In the genomic region with DNA sequence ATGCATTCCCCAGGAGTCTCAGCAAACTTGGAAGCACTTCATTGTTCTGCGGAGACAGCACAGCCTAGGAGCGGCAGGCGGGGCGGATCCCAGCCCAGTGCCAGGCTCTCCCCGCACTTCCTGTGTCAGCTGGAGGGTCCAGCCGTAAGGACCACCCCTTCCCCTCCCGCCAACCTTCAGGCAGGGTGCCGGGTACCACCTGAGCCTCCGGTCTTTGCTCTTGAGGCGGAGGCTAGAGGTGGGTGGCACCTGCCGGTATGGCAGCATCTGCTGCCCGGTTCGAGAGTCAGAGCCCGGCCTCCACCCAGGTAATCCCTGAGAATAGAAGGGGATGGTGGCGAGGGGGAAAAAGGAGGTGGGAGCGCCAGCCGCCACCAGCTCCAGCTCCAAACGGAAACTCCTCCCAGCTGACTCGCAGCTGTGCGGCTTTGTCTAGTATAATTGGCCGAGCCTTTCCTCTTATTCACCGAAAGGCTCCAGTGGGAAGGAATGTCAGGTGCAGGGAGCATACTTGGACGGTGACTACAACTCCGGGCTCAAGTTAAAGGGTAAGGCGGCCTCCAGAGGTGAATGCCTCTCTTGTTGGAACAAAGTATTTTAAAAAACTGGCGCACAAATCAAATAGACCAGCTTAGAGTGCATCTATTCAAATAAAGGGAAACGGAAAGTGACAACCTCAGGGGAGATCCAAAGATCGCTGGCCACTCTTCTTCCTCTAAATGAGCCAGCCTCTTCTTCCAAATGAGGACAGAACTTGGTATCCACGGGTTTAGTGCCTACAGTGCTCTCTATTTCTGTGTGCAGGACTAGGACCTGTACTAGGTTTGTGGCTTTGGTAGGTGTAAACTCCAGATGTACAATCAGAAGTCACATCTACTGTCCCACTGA, we compare ENCODE assay signal across 8 mouse cellular contexts.
A peak's percentile ranks its signal among the peaks of the same experiment; 100 is the strongest.
DNase-seq lines count a peak whose midpoint lies in the region; ATAC-seq and TF ChIP-seq lines count a peak whose summit lies in the region.

No protein-coding gene starts in this region.

- peak; percentile 98 for ATAC-seq in forebrain, embryonic 16.5 days

- H3K36me3 ChIP-seq in ES-E14 (ENCODE audit: control insufficient read depth, insufficient read depth, low read length, poor library complexity, severe bottlenecking) = no peaks in the 10 kb centered on the region
- H3K36me3 ChIP-seq in forebrain, embryonic 16.5 days (ENCODE audit: control insufficient read depth, insufficient read depth) = no peaks in the 10 kb centered on the region
- H3K36me3 ChIP-seq in hindbrain, embryonic 10.5 days = no peaks in the 10 kb centered on the region

- WGBS in forebrain, embryonic 16.5 days = under 1% methylated on average over 29 of the region's 29 CpGs
- 1% methylated on average over 29 of the region's 29 CpGs for WGBS in hindbrain, embryonic 10.5 days

- H3K9me3 ChIP-seq in ES-E14 (ENCODE audit: control insufficient read depth, insufficient read depth, low read depth, low read length) = no peaks in the 10 kb centered on the region
- H3K9me3 ChIP-seq in forebrain, embryonic 16.5 days (ENCODE audit: control insufficient read depth, low read length) = no peaks in the 10 kb centered on the region
- H3K9me3 ChIP-seq in hindbrain, embryonic 10.5 days = no peaks in the 10 kb centered on the region

- in situ Hi-C loops in ES-E14 (cut with MboI; ENCODE audit: low sequenced_read_pairs in 2 of 2, unreplicated experiment in 2 of 2) = no loop called here

- peak overlapping the region; percentile 79 for H3K4me2 ChIP-seq in forebrain, embryonic 16.5 days (ENCODE audit: low read length)

- peak overlapping the region; percentile 54 for H3K9ac ChIP-seq in ES-E14 (ENCODE audit: insufficient read depth, low read depth, low read length, poor library complexity, severe bottlenecking)
- peak overlapping the region; percentile 86 for H3K9ac ChIP-seq in forebrain, embryonic 16.5 days (replicated peaks; ENCODE audit: low read depth, low read length)

- TF ChIP-seq POLR2A in brain, embryonic 14.5 days (IDR thresholded peaks at IDR 0.05; ENCODE audit: borderline replicate concordance, extremely low read depth, insufficient read depth, insufficient read length, poor library complexity, severe bottlenecking) = peak; percentile 48; the same call in 1 of the 2 replicates

- H3K27ac ChIP-seq in ES-E14 (ENCODE audit: insufficient read depth, low read depth, low read length, poor library complexity, severe bottlenecking) = 0 out of 2 replicates have a peak overlapping the region, but pooled peaks have one; percentile 25
- H3K27ac ChIP-seq in forebrain, embryonic 16.5 days (ENCODE audit: low read length) = peak overlapping the region; percentile 91
- H3K27ac ChIP-seq in hindbrain, embryonic 10.5 days = peak overlapping the region; percentile 89

- no peaks in the 10 kb centered on the region for H3K27me3 ChIP-seq in forebrain, embryonic 16.5 days (replicated peaks; ENCODE audit: control insufficient read depth, insufficient read depth, low read length)
- no peaks in the 10 kb centered on the region for H3K27me3 ChIP-seq in hindbrain, embryonic 10.5 days (ENCODE audit: insufficient read depth, poor library complexity, severe bottlenecking)

- peak overlapping the region; percentile 73 to 79 for H3K4me3 ChIP-seq in ES-E14 (ENCODE audit: insufficient read depth in 1 of 2, low read depth in 1 of 2, low read length in 2 of 2, poor library complexity in 1 of 2, severe bottlenecking in 1 of 2)
- H3K4me3 ChIP-seq in forebrain, embryonic 16.5 days (replicated peaks; ENCODE audit: low read length) = peak overlapping the region; percentile 82
- peak overlapping the region; percentile 71 for H3K4me3 ChIP-seq in hindbrain, embryonic 10.5 days

- no peak for TF ChIP-seq CTCF in brain, embryonic 14.5 days (IDR thresholded peaks at IDR 0.05; ENCODE audit: borderline replicate concordance, extremely low read depth, insufficient read depth, insufficient read length)

- peak; percentile 77 for DNase-seq in ES-E14 (ENCODE audit: low read depth, low spot score)
- peak; percentile 89 for DNase-seq in brain, embryonic 14.5 days (ENCODE audit: low read depth)
- peak; percentile 69 for DNase-seq in hindbrain, embryonic 10.5 days (ENCODE audit: low spot score)
- peak; percentile 13 to 23 for DNase-seq in layer of hippocampus, postnatal 14 days (ENCODE audit: low spot score in 2 of 2)
- DNase-seq in lung, postnatal 25 days (ENCODE audit: low spot score) = peak; percentile 76
- peak; percentile 75 for DNase-seq in retina, embryonic 14.5 days (ENCODE audit: low spot score)
- peak; percentile 28 to 58 for DNase-seq in urinary bladder, postnatal 4 days (ENCODE audit: low spot score in 2 of 2)

- H3K4me1 ChIP-seq in ES-E14 (ENCODE audit: control insufficient read depth in 2 of 2, insufficient read depth in 2 of 2, low read length in 2 of 2, poor library complexity in 1 of 2) = no peaks in the 10 kb centered on the region
- H3K4me1 ChIP-seq in forebrain, embryonic 16.5 days (replicated peaks; ENCODE audit: control insufficient read depth, insufficient read depth, low read length) = peaks cover 27% of the 10 kb centered on the region
- H3K4me1 ChIP-seq in hindbrain, embryonic 10.5 days (replicated peaks) = peaks cover 32% of the 10 kb centered on the region

TF ChIP-seq in ES-E14, 5 proteins besides CTCF, POLR2A, EP300 and RAD21:
- TF ChIP-seq ZNF384 (IDR thresholded peaks at IDR 0.05; ENCODE audit: low read depth, low read length) (no peak), ZC3H11A (IDR thresholded peaks at IDR 0.05; ENCODE audit: borderline replicate concordance, low read depth, low read length) (no peak), CHD2 (IDR thresholded peaks at IDR 0.05; ENCODE audit: low read depth, low read length) (no peak), HCFC1 (IDR thresholded peaks at IDR 0.05; ENCODE audit: borderline replicate concordance, insufficient read depth, low read length) (no peak), MAFK (IDR thresholded peaks at IDR 0.05; ENCODE audit: insufficient read depth, low read depth, low read length) (no peak)

Comparison
In these comparisons a context has a peak if more than half of its experiments do, and no peak if none do; other contexts are left out.
1. Peak in every context shown above with its lines: DNase-seq, ATAC-seq, H3K4me3 ChIP-seq and H3K27ac ChIP-seq.
2. DNase-seq: peak in every context shown above with its lines; median percentile 89 in brain, embryonic 14.5 days; 77 in ES-E14; 76 in lung, postnatal 25 days; 75 in retina, embryonic 14.5 days; 69 in hindbrain, embryonic 10.5 days; 43 in urinary bladder, postnatal 4 days; 18 in layer of hippocampus, postnatal 14 days.
3. H3K27ac ChIP-seq: peak in every context shown above with its lines; median percentile 91 in forebrain, embryonic 16.5 days; 89 in hindbrain, embryonic 10.5 days; 25 in ES-E14.